Mouse (Mus musculus) cerebellum, adult (tissue): Measurements from ENCODE around the gene Cpsf4.
A peak's percentile ranks its signal among the peaks of the same experiment; 100 is the strongest.
"Not testable (repeated sequence)": the region's sequence is repeated elsewhere in the genome, so short reads cannot be mapped to it uniquely, and the experiment has no call there.

Experiments used
- ATAC-seq: cut with Nextera tagmentation; 2 replicates; pipeline ENCODE4 v1.9.2; 2017; ENCODE audit warnings: mild to moderate bottlenecking, moderate library complexity, mixed read lengths; ENCODE audit not compliant: insufficient number of reproducible peaks, low FRiP score, low TSS enrichment

Gene Cpsf4

DNA sequence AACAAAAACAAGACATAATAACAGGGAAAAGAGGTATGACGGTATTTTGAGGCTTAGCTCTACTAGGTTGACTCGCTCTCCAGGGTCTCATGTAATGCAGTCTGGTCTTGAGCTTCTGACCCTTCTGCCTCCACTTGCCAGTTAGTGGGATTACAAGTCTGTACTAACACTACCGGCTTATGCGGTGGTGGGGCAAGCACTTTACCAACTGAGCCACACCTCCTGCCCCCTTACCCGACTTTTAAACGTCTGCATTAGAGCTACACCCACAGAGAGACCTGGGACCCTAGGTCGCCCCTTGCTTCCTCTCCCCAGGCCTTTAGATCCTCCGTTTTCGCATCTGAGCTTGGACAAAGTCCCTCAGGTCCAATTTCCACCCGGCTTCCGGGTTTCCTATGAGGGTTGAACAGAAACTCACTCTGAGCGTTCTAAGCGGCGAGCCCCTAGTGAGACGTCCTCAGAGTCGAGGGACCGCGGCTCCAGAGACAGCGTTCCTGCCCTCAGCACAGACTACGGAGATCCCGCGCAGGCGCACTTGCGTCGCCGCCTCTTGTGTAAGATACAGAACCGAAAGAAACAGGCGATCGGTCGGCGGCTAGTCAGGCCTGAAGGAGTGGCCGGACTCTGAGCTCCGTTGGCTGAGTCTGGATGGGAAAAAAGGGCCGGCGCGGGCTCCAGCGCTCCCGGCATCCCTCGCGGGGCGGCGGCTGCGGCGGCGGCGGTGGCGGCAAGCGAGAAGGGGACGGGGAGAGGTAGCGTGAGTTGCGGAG, at the start of gene Cpsf4, which contains the start of gene Ptcd1:
TSS of gene Cpsf4 (plus strand) at position 678 of the 770 bp plus-strand sequence.
TSS of gene Ptcd1 (minus strand) at position 573 of the 770 bp plus-strand sequence.
- ATAC-seq = peak; percentile 95

DNA sequence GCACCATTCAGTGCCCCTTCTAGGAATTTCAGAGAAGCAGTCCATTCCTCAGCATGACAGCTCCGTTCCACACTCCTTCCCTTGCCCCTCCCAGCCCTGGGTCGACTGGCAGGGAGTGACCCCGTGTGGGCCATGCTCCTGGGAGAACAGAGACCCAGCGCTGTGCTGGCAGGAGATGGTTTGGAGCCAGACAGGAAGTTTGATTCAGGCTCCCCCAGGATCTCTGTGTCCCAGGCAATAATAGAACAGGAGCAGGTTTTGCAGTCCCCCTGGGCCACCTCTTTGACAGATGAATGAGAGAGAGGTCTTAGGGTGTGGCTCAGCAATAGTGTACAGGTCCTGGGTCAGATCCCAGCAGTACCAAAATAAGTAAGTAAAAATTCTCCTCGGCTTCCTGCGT, 49.0 kb upstream of the Cpsf4 start:
- ATAC-seq = no peak

- ATAC-seq = no peak
Measured at GRCm38 (mm10) chr5:145118461-145118860, 48.6 kb upstream of the Cpsf4 start.

- ATAC-seq = no peak
Measured at GRCm38 (mm10) chr5:145119385-145119784, 47.6 kb upstream of the Cpsf4 start.

GRCm38 (mm10) chr5:145120921-145121320, 46.1 kb upstream of the Cpsf4 start:
- ATAC-seq = no peak

- no peak for ATAC-seq
Measured at GRCm38 (mm10) chr5:145123396-145123795, 43.6 kb upstream of the Cpsf4 start.

- ATAC-seq = no peak
Measured at GRCm38 (mm10) chr5:145126580-145126979, 40.4 kb upstream of the Cpsf4 start.

- ATAC-seq = no peak
Measured at GRCm38 (mm10) chr5:145129124-145129523, 37.9 kb upstream of the Cpsf4 start.

DNA sequence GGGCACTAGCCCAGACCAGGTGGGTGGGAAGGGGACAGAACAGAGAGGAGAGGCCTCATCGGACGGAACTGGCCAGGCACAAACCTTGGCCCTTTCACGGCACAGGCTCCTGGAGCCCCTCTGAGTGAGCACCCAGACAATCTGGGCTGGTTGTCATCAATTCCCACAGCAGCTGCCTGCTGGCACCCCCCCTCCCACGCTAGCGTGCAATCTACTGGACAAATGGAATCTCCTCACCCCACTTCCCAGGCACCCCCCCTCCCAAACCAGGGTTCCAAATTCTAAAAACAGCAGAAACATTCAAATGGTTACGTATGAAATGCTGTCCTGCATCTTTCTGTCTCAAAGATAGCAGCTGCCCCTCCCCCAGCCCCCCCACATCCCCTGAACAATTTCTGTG, 37.2 kb upstream of the Cpsf4 start:
- ATAC-seq = not testable (repeated sequence)

DNA sequence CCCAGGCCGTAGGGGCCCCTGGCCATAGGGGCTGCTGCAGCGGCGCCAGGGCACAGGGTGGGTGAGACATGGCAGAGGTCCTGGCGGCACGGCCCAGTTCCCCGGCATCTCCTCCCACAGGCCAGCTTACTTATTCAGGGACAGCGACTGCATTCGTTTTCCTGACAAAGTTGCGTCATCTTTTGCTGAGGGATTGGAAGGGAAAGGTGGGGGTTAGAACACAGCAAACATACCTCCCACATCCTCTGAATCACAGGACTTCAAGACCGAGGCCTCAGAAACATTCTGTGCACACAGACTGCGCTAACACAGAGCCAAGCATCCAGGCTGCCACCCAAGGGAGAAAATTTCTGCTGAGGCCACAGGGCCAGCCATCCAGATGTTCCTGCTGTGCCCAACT, 36.8 kb upstream of the Cpsf4 start:
- no peak for ATAC-seq

GRCm38 (mm10) chr5:145130995-145131394, 36.0 kb upstream of the Cpsf4 start:
- no peak for ATAC-seq

DNA sequence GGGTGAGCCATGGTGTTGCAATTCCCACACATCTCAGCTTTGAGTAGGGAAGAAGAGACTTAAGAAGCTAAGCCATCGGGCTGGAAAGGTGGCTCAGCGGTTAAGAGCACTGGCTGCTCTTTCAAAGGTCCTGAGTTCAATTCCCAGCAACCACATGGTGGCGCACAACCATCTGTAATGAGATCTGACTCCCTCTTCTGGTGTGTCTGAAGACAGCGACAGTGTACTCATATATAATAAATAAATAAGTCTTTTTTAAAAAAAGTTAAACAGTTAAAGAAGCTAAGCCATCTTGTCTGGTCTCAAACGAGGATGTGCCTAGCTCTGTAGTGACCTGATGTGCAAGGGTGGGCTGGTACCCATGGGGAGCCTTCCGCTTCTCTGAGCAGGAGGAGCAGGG, 33.7 kb upstream of the Cpsf4 start:
- ATAC-seq = not testable (repeated sequence)

DNA sequence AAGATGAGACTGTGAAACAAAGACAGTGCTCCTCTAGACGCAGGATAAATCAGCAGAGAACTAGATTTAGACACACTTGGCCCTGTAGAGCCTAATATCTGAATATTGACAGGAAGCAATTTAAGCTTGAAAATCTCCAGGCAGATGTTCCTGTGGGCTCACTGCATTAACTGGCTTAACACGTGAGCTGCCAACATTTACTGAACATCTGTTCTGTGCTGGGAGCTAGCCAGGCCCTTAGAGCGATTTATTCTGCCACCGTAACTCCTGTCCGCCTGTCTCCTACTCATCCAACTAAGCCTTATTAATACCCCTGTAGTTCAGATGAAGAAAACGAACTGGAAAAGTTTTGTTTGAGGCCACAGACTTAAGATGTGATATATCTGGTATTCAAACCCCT, 28.2 kb upstream of the Cpsf4 start:
- no peak for ATAC-seq

DNA sequence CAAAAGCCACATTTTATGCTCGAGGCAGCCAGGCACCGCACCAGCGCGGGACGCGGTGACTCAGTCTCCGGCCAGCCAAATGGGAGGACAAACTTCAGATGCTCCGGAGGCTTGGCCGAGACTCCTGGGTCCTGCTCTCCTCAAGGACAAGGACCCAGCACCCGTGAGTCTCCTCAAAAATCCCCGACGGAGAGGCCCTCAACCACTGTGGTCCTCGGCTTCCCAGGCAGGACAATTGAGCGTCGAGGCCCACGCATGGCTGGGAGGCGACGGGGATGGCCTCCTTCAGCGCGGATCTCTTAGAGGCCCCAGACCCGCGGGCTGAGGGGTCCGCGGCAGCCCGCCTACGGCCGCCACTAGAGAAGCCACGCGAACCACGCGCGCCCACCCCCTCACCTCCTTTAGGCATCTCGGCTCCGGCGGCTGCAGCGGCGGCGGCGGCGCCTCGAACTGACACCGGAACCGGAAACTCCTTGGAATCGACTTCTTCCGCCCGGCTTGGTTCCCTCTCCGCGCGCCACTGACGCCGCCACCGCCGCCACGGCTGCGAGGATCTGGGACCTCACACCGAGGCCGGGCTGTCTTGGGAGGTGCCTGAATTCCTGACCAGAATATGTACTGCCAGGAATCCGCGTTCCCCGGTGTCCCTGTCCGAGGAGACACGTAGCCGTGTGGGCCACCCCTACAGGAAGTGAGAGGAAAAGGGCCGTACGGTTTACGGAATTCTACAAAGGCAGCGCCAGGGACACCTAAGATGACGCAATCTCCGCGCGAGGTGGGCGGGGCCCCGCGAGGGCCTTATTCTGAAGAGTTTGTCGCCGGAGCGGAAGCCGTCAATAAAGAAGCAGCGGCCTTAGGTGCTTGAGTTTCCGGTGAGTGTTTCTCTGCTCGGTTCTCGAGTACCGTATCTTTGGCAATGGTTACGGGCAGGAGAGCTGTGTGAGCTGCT, 27.2 kb upstream of the Cpsf4 start, which contains the start of the genes Pdap1 and Bud31:
TSS of gene Pdap1 (minus strand) at position 668 of the 949 bp plus-strand sequence.
TSS of gene Bud31 (plus strand) at position 792 of the 949 bp plus-strand sequence.
- ATAC-seq = peak; percentile 89

DNA sequence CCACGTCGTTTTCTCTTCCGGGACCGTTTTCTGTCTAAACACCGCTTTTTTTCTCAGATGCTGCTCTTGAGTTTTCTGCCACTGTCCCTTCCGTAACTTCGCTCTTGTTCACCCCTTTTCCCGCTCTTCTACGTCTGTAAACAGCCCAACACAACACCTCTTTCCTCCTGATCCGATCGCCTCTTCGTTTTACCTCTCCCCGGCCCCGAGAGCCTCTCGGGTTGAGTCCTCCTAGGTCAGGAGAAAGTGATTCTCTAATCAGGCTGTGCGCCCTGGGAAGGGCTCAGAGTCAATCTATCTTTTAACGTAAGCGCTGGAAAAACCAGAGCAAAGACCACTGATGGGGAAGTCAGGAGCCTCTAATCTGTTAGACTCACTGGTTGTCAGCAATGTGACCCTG, 26.4 kb upstream of the Cpsf4 start:
- no peak for ATAC-seq

GRCm38 (mm10) chr5:145147748-145148147, 19.3 kb upstream of the Cpsf4 start:
- no peak for ATAC-seq

GRCm38 (mm10) chr5:145149294-145149693, 17.7 kb upstream of the Cpsf4 start:
- ATAC-seq = no peak

- ATAC-seq = no peak
Measured at GRCm38 (mm10) chr5:145152690-145153089, 14.3 kb upstream of the Cpsf4 start.

GRCm38 (mm10) chr5:145161361-145161760, 5.7 kb upstream of the Cpsf4 start:
- no peak for ATAC-seq

DNA sequence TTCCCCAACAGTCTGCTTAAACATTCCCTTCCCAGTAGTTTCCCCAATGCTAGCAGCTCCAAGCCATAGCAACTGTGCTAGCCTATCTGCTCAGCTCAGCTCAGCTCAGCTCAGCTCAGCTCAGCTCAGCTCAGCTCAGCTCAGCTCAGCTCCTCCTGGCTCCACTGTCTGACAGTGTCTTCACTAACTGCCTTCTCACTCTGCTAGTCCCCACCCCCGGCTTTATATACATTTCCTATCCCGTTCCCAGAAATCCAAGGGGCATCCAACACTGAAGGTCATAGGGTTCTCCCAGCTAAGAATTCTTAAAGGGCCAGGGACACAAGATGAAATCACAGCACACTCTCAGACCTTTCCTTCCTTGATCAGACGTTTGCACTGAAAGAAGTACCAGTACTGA, 2.3 kb upstream of the Cpsf4 start:
- ATAC-seq = no peak

- ATAC-seq = no peak
Measured at GRCm38 (mm10) chr5:145165184-145165583, 1.8 kb upstream of the Cpsf4 start.
